Mouse (Mus musculus): ENCODE measurements around the gene Stk39. TPM values are rescaled to one million over a fixed set of nuclear protein-coding genes. Genes with fewer than 3 reads are reported as not detected.

Stk39 gene
- polyA plus RNA-seq, 1 experiment from 2014 or later: 30.2 TPM

GRCm38 (mm10) chr2:68306519-68306918, 165.5 kb downstream of the Stk39 start:
- WGBS: 70% methylated on average over 4 of the region's 4 CpGs
- peaks cover 19% of the 10 kb centered on the region for H3K4me1 ChIP-seq
- H3K36me3 ChIP-seq (replicated peaks): peaks cover 64% of the 10 kb centered on the region
- peaks cover 12% of the 10 kb centered on the region; the same call in 1 of the 2 replicates for H3K27me3 ChIP-seq (ENCODE audit: poor library complexity, severe bottlenecking)
- no peak overlapping the region for H3K4me3 ChIP-seq
- no peak for DNase-seq (ENCODE audit: extremely low spot score, low spot score)
- H3K27ac ChIP-seq: no peak overlapping the region
- 0 out of 2 replicates have a peak, but pooled peaks cover 4% of the 10 kb centered on the region for H3K9me3 ChIP-seq

GRCm38 (mm10) chr2:68304771-68305460, 167.2 kb downstream of the Stk39 start:
- H3K27me3 ChIP-seq (ENCODE audit: poor library complexity, severe bottlenecking): peaks cover 14% of the 10 kb centered on the region; the same call in 1 of the 2 replicates
- DNase-seq (ENCODE audit: extremely low spot score, low spot score): no peak
- 93% methylated on average over 6 of the region's 6 CpGs for WGBS
- H3K36me3 ChIP-seq (replicated peaks): peaks cover 53% of the 10 kb centered on the region
- no peaks in the 10 kb centered on the region for H3K9me3 ChIP-seq
- H3K27ac ChIP-seq: no peak overlapping the region
- no peak overlapping the region for H3K4me3 ChIP-seq
- peaks cover 22% of the 10 kb centered on the region for H3K4me1 ChIP-seq

GRCm38 (mm10) chr2:68301811-68302542, 170.1 kb downstream of the Stk39 start:
- Histone ChIP-seq H3K36me3 (replicated peaks) (peaks cover 56% of the 10 kb centered on the region), H3K4me1 (peaks cover 22% of the 10 kb centered on the region), H3K4me3 (no peak overlapping the region), H3K27ac (no peak overlapping the region), H3K27me3 (ENCODE audit: poor library complexity, severe bottlenecking) (peaks cover 14% of the 10 kb centered on the region; the same call in 1 of the 2 replicates), H3K9me3 (no peaks in the 10 kb centered on the region)
- 52% methylated on average over 4 of the region's 4 CpGs for WGBS
- DNase-seq (ENCODE audit: extremely low spot score, low spot score): no peak

- H3K36me3 ChIP-seq (replicated peaks): peaks cover 42% of the 10 kb centered on the region
- H3K4me1 ChIP-seq: peaks cover 16% of the 10 kb centered on the region
- H3K27me3 ChIP-seq (ENCODE audit: poor library complexity, severe bottlenecking): peaks cover 3% of the 10 kb centered on the region; the same call in 1 of the 2 replicates
- WGBS: 96% methylated on average over 3 of the region's 3 CpGs
- no peak for DNase-seq (ENCODE audit: extremely low spot score, low spot score)
- no peak overlapping the region for H3K4me3 ChIP-seq
- H3K27ac ChIP-seq: no peak overlapping the region
- no peaks in the 10 kb centered on the region for H3K9me3 ChIP-seq
Observed at GRCm38 (mm10) chr2:68298356-68298755, 173.7 kb downstream of the Stk39 start.

GRCm38 (mm10) chr2:68297955-68298354, 174.1 kb downstream of the Stk39 start:
- Histone ChIP-seq H3K9me3 (no peaks in the 10 kb centered on the region), H3K27ac (no peak overlapping the region), H3K36me3 (replicated peaks) (peaks cover 42% of the 10 kb centered on the region), H3K4me1 (peaks cover 16% of the 10 kb centered on the region), H3K4me3 (no peak overlapping the region), H3K27me3 (ENCODE audit: poor library complexity, severe bottlenecking) (peaks cover 3% of the 10 kb centered on the region; the same call in 1 of the 2 replicates)
- 94% methylated on average over 2 of the region's 2 CpGs for WGBS
- no peak for DNase-seq (ENCODE audit: extremely low spot score, low spot score)

GRCm38 (mm10) chr2:68296743-68297142, 175.3 kb downstream of the Stk39 start:
- WGBS: 94% methylated on average over 2 of the region's 2 CpGs
- DNase-seq (ENCODE audit: extremely low spot score, low spot score): no peak
- Histone ChIP-seq H3K9me3 (no peaks in the 10 kb centered on the region), H3K4me3 (no peak overlapping the region), H3K27me3 (ENCODE audit: poor library complexity, severe bottlenecking) (peaks cover 3% of the 10 kb centered on the region; the same call in 1 of the 2 replicates), H3K27ac (no peak overlapping the region), H3K36me3 (replicated peaks) (peaks cover 42% of the 10 kb centered on the region), H3K4me1 (peaks cover 6% of the 10 kb centered on the region)

DNA sequence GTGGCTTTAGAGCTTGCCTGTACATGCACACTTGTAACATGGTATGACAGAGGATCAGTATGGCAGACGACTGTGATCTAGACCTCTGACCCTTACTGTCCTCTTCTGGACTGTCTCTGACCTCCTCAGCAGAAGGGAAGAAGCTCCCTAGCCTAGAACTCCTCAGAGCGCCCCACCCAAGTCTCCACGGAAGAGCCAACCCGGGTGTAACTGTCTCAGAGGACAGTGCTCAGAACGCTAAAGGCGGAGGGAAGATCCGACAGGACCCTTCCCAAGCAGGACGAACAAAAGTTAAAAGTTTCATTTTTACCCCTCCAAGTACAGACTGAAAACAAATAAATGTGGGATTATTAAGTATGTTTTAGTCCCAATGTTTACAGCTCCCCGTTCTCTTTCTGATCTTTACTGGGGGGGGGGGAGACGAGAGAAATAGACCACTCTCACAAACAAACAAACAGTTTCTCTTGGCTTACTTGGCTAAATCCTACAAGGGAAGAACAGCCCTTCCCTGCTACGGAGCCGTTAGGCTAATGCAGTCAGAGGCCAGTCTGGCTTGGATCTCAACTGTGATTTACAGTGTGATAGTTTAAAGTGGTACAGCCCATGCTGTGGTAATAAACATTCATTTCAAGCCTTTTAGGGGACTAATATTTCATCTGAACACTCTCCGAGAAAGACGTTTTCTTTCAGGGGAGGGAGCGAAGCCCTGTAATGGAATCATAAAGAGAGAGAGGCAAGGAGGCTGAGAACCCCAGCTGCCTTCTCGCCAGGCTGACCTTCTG, 179.3 kb downstream of the Stk39 start:
- Histone ChIP-seq H3K4me3 (no peak overlapping the region), H3K36me3 (replicated peaks) (peaks cover 22% of the 10 kb centered on the region), H3K27ac (no peak overlapping the region), H3K27me3 (ENCODE audit: poor library complexity, severe bottlenecking) (no peaks in the 10 kb centered on the region), H3K4me1 (no peaks in the 10 kb centered on the region), H3K9me3 (no peaks in the 10 kb centered on the region)
- no peak for DNase-seq (ENCODE audit: extremely low spot score, low spot score)
- WGBS: 88% methylated on average over 16 of the region's 16 CpGs

GRCm38 (mm10) chr2:68291895-68292294, 180.2 kb downstream of the Stk39 start:
- peaks cover 15% of the 10 kb centered on the region; the same call in 1 of the 2 replicates for H3K36me3 ChIP-seq (replicated peaks)
- H3K4me3 ChIP-seq: no peak overlapping the region
- no peak overlapping the region for H3K27ac ChIP-seq
- 65% methylated on average over 5 of the region's 5 CpGs for WGBS
- no peak for DNase-seq (ENCODE audit: extremely low spot score, low spot score)
- no peaks in the 10 kb centered on the region for H3K4me1 ChIP-seq
- H3K27me3 ChIP-seq (ENCODE audit: poor library complexity, severe bottlenecking): no peaks in the 10 kb centered on the region
- H3K9me3 ChIP-seq: no peaks in the 10 kb centered on the region

DNA sequence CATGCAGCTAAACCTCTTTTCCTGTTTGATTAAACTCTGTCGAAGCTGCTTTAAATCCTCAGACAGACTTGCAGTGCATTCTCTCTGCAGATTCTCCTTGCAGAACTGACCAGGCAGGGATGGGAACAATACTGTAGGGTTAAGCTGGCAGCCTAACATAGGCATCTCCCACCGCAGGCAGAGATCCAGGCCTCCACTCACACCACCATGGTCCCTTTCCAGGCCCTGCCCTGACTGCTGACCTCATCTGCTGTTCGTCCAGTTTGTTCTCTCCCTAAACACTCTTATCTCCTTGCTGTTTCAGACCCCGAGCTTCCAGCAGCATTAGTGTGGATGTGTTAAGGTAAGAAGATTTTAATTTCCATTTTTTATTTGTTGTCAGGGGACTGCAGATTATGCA, 182.1 kb downstream of the Stk39 start:
- Histone ChIP-seq H3K27ac (no peak overlapping the region), H3K4me1 (no peaks in the 10 kb centered on the region), H3K36me3 (replicated peaks) (peaks cover 7% of the 10 kb centered on the region; the same call in 1 of the 2 replicates), H3K27me3 (ENCODE audit: poor library complexity, severe bottlenecking) (no peaks in the 10 kb centered on the region), H3K9me3 (no peaks in the 10 kb centered on the region), H3K4me3 (no peak overlapping the region)
- DNase-seq (ENCODE audit: extremely low spot score, low spot score): no peak
- 52% methylated on average over 4 of the region's 4 CpGs for WGBS

DNA sequence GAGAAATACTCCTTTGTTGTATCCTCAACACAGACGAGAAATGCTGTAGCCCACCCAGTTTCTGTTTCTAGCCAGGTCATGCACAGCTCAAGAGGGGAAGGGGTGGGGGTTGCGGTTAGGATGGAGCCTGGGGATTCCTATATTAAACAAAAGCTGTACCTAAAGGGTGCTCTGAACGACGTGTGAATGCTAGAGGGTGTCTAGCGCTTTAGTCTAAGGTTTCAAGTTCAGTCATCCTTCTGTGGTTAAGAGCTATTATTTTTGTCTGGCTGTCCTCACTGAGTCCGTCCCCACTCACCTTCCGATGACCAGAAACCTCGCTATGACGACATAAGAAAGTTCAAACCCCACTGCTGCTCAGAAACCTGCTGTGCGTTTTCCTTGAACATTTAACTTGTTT, 182.9 kb downstream of the Stk39 start:
- no peak for DNase-seq (ENCODE audit: extremely low spot score, low spot score)
- H3K36me3 ChIP-seq (replicated peaks): peaks cover 10% of the 10 kb centered on the region
- WGBS: 82% methylated on average over 10 of the region's 10 CpGs
- no peak overlapping the region for H3K27ac ChIP-seq
- no peaks in the 10 kb centered on the region for H3K27me3 ChIP-seq (ENCODE audit: poor library complexity, severe bottlenecking)
- H3K4me1 ChIP-seq: no peaks in the 10 kb centered on the region
- no peak overlapping the region for H3K4me3 ChIP-seq
- H3K9me3 ChIP-seq: no peaks in the 10 kb centered on the region

GRCm38 (mm10) chr2:68288106-68288505, 184.0 kb downstream of the Stk39 start:
- no peaks in the 10 kb centered on the region for H3K4me1 ChIP-seq
- H3K27ac ChIP-seq: no peak overlapping the region
- peaks cover 12% of the 10 kb centered on the region for H3K36me3 ChIP-seq (replicated peaks)
- no peaks in the 10 kb centered on the region for H3K9me3 ChIP-seq
- no peak overlapping the region for H3K4me3 ChIP-seq
- H3K27me3 ChIP-seq (ENCODE audit: poor library complexity, severe bottlenecking): no peaks in the 10 kb centered on the region
- WGBS: 90% methylated on average over 10 of the region's 10 CpGs
- DNase-seq (ENCODE audit: extremely low spot score, low spot score): no peak

DNA sequence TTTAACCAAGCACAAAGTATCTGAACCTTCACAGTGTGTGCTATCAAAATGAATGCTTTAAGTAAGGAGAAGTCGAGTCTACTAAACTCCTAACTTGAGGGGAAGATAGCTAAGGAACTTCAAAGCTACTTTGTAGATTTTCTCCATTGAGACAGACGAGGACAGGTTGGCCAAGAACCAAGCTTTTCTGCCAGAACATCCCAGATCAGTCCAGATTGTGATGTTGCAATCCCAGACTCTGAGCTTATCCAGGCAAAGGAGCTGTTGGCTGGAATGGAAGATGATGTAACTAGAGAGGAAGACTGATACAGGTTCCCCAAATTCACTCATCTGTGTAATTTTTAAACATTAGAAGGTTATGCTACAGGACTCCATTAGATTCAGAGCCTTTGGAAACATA, 187.7 kb downstream of the Stk39 start:
- no peak overlapping the region for H3K4me3 ChIP-seq
- H3K4me1 ChIP-seq: no peaks in the 10 kb centered on the region
- H3K9me3 ChIP-seq: peaks cover 4% of the 10 kb centered on the region; the same call in 1 of the 2 replicates
- H3K36me3 ChIP-seq (replicated peaks): peaks cover 31% of the 10 kb centered on the region
- H3K27me3 ChIP-seq (ENCODE audit: poor library complexity, severe bottlenecking): no peaks in the 10 kb centered on the region
- no peak for DNase-seq (ENCODE audit: extremely low spot score, low spot score)
- WGBS: 87% methylated on average over 2 of the region's 2 CpGs
- H3K27ac ChIP-seq: no peak overlapping the region

Data from forebrain, embryonic 10.5 days (tissue).